Mouse (Mus musculus) hindbrain, embryonic 16.5 days (tissue): ENCODE results near the gene Btbd19. TPM values are rescaled to one million over a fixed set of nuclear protein-coding genes. Genes with fewer than 3 reads are reported as not detected.

ENCODE experiments used
- ATAC-seq: fragments of 200-750 bp; cut with Nextera tagmentation; 2 replicates; pipeline ENCODE4 v1.8.0; 2017; ENCODE audit warnings: moderate TSS enrichment, moderate library complexity
- H3K27ac ChIP-seq: fragments of 300-500 bp; sonication (generic); 2 replicates; pipeline ENCODE4 v1.5.1; 2014; ENCODE audit warnings: low read depth, mild to moderate bottlenecking, control low read depth, low read length, moderate library complexity
- H3K27me3 ChIP-seq: fragments of 300-500 bp; sonication (generic); replicated peaks from 2 replicates; pipeline ENCODE4 v1.6.1; 2014; ENCODE audit warnings: low read length; ENCODE audit not compliant: control insufficient read depth, insufficient read depth
- H3K36me3 ChIP-seq: fragments of 300-500 bp; sonication (generic); 2 replicates; pipeline ENCODE4 v1.6.1; 2014; ENCODE audit warnings: mild to moderate bottlenecking, low read length, moderate library complexity, mixed read lengths; ENCODE audit not compliant: control insufficient read depth, insufficient read depth
- H3K4me1 ChIP-seq: fragments of 300-500 bp; sonication (generic); 2 replicates; pipeline ENCODE4 v1.6.1; 2014; ENCODE audit warnings: low read depth, low read length; ENCODE audit not compliant: control insufficient read depth, insufficient read depth
- H3K4me2 ChIP-seq: fragments of 300-500 bp; sonication (generic); 2 replicates; pipeline ENCODE4 v1.6.1; 2014; ENCODE audit warnings: mild to moderate bottlenecking, low read length, control low read depth, moderate library complexity
- H3K4me3 ChIP-seq: fragments of 300-500 bp; sonication (generic); 2 replicates; pipeline ENCODE4 v1.5.1; 2014; ENCODE audit warnings: mild to moderate bottlenecking, low read length, control low read depth, moderate library complexity
- H3K9ac ChIP-seq: fragments of 300-500 bp; sonication (generic); 2 replicates; pipeline ENCODE4 v1.6.1; 2014; ENCODE audit warnings: low read depth, mild to moderate bottlenecking, control low read depth, low read length, moderate library complexity
- H3K9me3 ChIP-seq: fragments of 300-500 bp; sonication (generic); 2 replicates; pipeline ENCODE4 v1.6.1; 2014; ENCODE audit warnings: mild to moderate bottlenecking, low read length, moderate library complexity; ENCODE audit not compliant: control insufficient read depth
- WGBS: fragments of 180-500 bp; shearing (Covaris S2); extraction: QIAGEN DNeasy Blood & Tissue Kit; methylation state at CpG from one replicate; pipeline ENCODE4 v1.1.7; 2014; 5-methylcytosine and 5-hydroxymethylcytosine counted together
- polyA plus RNA-seq: library from polyadenylated mRNA; unstranded; fragments of >200 nt; fragmentation: Nextera tagmentation; extraction: Ambion mirVana; gene quantifications from 2 replicates; pipeline ENCODE4 v1.2.1, GENCODE M21; 2015

Btbd19 gene
- polyA plus RNA-seq, 1 experiment from 2014 or later = 3.9 TPM

- Histone ChIP-seq H3K4me1 (peaks cover 3% of the 10 kb centered on the region; the same call in 1 of the 2 replicates), H3K4me2 (no peak overlapping the region), H3K27ac (no peak overlapping the region), H3K9ac (no peak overlapping the region), H3K9me3 (no peaks in the 10 kb centered on the region), H3K36me3 (peaks cover 20% of the 10 kb centered on the region), H3K27me3 (no peaks in the 10 kb centered on the region), H3K4me3 (no peak overlapping the region)
- WGBS = 96% methylated on average over 6 of the region's 6 CpGs
- no peak for ATAC-seq
Observed at GRCm38 (mm10) chr4:117108524-117108849, 17.0 kb downstream of the Btbd19 start.

DNA sequence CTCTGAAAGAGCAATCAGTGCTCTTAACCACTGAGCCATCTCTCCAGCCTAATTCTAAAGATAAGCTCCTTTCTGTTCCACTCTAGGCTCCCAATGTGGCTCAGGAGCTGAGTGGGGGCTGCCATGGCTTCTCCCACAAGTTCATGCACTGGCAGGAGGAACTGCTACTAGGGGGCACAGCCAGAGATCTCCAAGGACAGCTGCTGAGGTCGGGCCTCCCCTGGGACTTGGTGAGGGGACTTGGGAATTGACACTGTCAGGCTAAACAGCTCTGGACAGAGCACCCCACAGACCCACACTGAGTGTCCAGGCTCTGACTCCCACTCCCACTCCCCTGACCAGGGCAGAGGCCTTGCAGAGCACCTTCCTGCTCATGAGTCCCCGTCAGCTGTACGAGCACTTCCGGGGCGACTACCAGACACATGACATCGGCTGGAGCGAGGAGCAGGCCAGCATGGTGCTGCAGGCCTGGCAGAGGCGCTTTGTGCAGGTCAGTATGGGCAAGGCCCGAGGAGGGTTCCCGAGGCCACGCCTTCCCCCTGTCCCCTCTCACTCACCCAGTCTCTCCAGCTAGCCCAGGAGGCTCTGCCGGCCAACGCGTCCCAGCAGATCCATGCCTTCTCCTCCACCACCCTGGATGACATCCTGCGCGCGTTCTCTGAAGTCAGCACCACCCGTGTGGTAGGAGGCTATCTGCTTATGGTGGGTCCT, 17.6 kb downstream of the Btbd19 start:
- 91% methylated on average over 18 of the region's 18 CpGs for WGBS
- H3K27me3 ChIP-seq = no peaks in the 10 kb centered on the region
- peaks cover 3% of the 10 kb centered on the region; the same call in 1 of the 2 replicates for H3K4me1 ChIP-seq
- no peak overlapping the region for H3K27ac ChIP-seq
- H3K4me3 ChIP-seq = no peak overlapping the region
- H3K9me3 ChIP-seq = no peaks in the 10 kb centered on the region
- peaks cover 20% of the 10 kb centered on the region for H3K36me3 ChIP-seq
- H3K4me2 ChIP-seq = no peak overlapping the region
- no peak overlapping the region for H3K9ac ChIP-seq
- no peak for ATAC-seq

DNA sequence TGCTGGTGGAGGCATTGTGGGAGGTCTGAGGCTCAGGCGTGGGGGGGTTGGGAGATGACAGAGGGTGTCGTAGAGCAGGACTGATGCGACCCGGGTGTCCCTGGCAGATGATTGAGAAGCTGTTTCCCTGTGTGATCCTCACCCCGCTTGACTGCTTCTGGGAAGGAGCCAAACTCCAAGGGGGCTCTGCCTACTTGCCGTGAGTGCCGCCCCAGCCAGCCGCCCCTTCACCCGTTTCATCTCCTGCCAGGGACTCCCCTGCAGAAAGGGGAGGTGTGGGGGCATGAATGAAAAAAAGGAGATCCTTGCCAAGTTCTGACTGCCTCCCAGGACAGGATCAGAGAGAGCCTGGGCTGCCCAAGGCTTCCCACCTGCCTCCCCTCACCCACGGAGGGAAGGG, 20.4 kb downstream of the Btbd19 start:
- no peaks in the 10 kb centered on the region for H3K27me3 ChIP-seq
- no peak overlapping the region for H3K4me2 ChIP-seq
- H3K9ac ChIP-seq = no peak overlapping the region
- no peaks in the 10 kb centered on the region for H3K9me3 ChIP-seq
- ATAC-seq = peak; percentile 31; the same call in 1 of the 2 replicates
- no peak overlapping the region for H3K27ac ChIP-seq
- H3K4me3 ChIP-seq = no peak overlapping the region
- peaks cover 3% of the 10 kb centered on the region; the same call in 1 of the 2 replicates for H3K4me1 ChIP-seq
- 47% methylated on average over 10 of the region's 10 CpGs for WGBS
- peaks cover 15% of the 10 kb centered on the region; the same call in 1 of the 2 replicates for H3K36me3 ChIP-seq

DNA sequence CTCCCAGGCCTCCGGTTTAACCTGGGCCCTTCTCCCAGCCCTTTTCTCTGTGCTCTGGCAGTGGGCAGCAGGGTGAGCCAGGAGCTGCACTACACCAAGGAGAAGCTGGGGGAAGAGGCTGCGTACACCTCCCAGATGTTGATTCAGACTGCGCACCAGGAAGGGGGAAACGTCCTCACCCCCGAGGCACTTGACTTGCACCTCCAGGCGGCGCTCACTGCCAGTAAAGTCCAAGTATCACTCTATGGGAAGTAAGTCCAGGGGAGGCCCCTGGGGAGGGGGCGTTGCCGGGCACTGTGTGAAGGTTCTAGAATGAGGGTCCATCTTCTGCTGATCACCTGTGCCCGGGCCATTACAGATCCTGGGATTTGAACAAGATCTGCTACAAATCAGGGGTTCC, 20.9 kb downstream of the Btbd19 start:
- H3K4me2 ChIP-seq = no peak overlapping the region
- WGBS = 75% methylated on average over 10 of the region's 10 CpGs
- no peak overlapping the region for H3K9ac ChIP-seq
- peaks cover 11% of the 10 kb centered on the region; the same call in 1 of the 2 replicates for H3K36me3 ChIP-seq
- H3K27ac ChIP-seq = no peak overlapping the region
- no peaks in the 10 kb centered on the region for H3K27me3 ChIP-seq
- H3K4me3 ChIP-seq = no peak overlapping the region
- H3K9me3 ChIP-seq = no peaks in the 10 kb centered on the region
- ATAC-seq = no peak
- peaks cover 3% of the 10 kb centered on the region; the same call in 1 of the 2 replicates for H3K4me1 ChIP-seq

- Histone ChIP-seq H3K36me3 (no peaks in the 10 kb centered on the region), H3K27me3 (no peaks in the 10 kb centered on the region), H3K9ac (no peak overlapping the region), H3K4me1 (peaks cover 25% of the 10 kb centered on the region), H3K9me3 (no peaks in the 10 kb centered on the region), H3K27ac (no peak overlapping the region), H3K4me2 (no peak overlapping the region), H3K4me3 (no peak overlapping the region)
- 51% methylated on average over 7 of the region's 7 CpGs for WGBS
- ATAC-seq = no peak
Observed at GRCm38 (mm10) chr4:117101218-117101617, 24.3 kb downstream of the Btbd19 start.

GRCm38 (mm10) chr4:117100036-117100435, 25.5 kb downstream of the Btbd19 start:
- Histone ChIP-seq H3K4me2 (no peak overlapping the region), H3K4me1 (peaks cover 25% of the 10 kb centered on the region), H3K27me3 (no peaks in the 10 kb centered on the region), H3K36me3 (no peaks in the 10 kb centered on the region), H3K9me3 (no peaks in the 10 kb centered on the region), H3K9ac (no peak overlapping the region), H3K27ac (no peak overlapping the region), H3K4me3 (no peak overlapping the region)
- WGBS = 67% methylated on average over 4 of the region's 4 CpGs
- no peak for ATAC-seq

GRCm38 (mm10) chr4:117098764-117099036, 26.8 kb downstream of the Btbd19 start:
- no peak overlapping the region for H3K27ac ChIP-seq
- H3K4me2 ChIP-seq = no peak overlapping the region; the same call in 1 of the 2 replicates
- ATAC-seq = no peak
- H3K27me3 ChIP-seq = no peaks in the 10 kb centered on the region
- WGBS = 60% methylated on average over 2 of the region's 2 CpGs
- H3K9ac ChIP-seq = 0 out of 2 replicates have a peak overlapping the region, but pooled peaks have one; percentile 20
- no peaks in the 10 kb centered on the region for H3K9me3 ChIP-seq
- no peak overlapping the region for H3K4me3 ChIP-seq
- no peaks in the 10 kb centered on the region for H3K36me3 ChIP-seq
- peaks cover 25% of the 10 kb centered on the region for H3K4me1 ChIP-seq

DNA sequence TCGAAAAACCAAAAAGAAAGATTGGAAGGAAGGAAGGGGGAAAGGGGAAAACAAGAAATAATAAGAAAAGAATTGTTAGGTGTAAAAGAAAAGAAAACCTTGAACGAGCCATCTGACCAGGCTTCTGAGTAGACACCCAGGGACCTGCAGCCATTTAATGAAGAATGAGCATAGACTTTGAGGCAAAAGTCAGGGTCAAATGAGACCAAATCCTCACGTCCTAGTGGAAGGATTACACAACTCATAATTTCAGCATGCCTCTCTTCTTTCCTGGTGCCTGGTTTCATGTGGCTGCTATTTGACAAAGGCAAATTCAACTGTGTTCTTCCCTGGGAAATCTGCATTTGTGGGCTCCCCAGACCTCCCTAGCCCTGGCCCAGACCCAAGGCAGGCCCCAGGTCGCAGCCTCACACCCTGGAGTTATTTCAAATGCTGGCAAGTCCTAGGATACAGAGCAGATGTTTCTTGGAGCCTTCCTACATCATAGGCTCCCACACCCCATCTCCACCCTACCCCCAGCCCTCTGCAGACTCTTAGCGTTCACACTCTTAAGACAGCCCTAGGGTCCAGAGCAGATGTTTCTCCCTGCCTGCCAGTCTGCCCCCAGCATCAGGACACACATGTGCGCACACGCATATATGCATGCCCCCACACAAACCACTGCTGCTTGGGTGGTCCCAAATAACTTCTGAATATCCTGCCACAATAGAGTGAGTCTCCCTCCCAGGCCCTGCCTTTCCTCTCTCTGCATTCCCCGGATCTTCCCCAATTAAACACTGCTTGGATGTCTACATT, 27.4 kb downstream of the Btbd19 start:
- Histone ChIP-seq H3K9ac (peak overlapping the region; percentile 20; the same call in 1 of the 2 replicates), H3K4me2 (peak overlapping the region; percentile 95), H3K9me3 (no peaks in the 10 kb centered on the region), H3K27ac (no peak overlapping the region), H3K27me3 (no peaks in the 10 kb centered on the region), H3K36me3 (no peaks in the 10 kb centered on the region), H3K4me3 (peak overlapping the region; percentile 81; the same call in 1 of the 2 replicates), H3K4me1 (peaks cover 25% of the 10 kb centered on the region)
- WGBS = 50% methylated on average over 8 of the region's 8 CpGs
- 0 out of 2 replicates have a peak, but pooled peaks have one; percentile 7 for ATAC-seq

GRCm38 (mm10) chr4:117096666-117097065, 28.9 kb downstream of the Btbd19 start:
- H3K4me3 ChIP-seq = peak overlapping the region; percentile 81
- H3K27ac ChIP-seq = peak overlapping the region; percentile 31; the same call in 1 of the 2 replicates
- H3K9ac ChIP-seq = peak overlapping the region; percentile 70
- no peaks in the 10 kb centered on the region for H3K36me3 ChIP-seq
- H3K4me2 ChIP-seq = peak overlapping the region; percentile 95
- H3K4me1 ChIP-seq = peaks cover 25% of the 10 kb centered on the region
- no peaks in the 10 kb centered on the region for H3K9me3 ChIP-seq
- WGBS = 10% methylated on average over 5 of the region's 5 CpGs
- H3K27me3 ChIP-seq = no peaks in the 10 kb centered on the region
- ATAC-seq = 0 out of 2 replicates have a peak, but pooled peaks have one; percentile 6
